Mouse (Mus musculus) liver, postnatal 0 days (tissue): ENCODE results near the gene Erbb4. TPM values are rescaled to one million over a fixed set of nuclear protein-coding genes. Genes with fewer than 3 reads are reported as not detected.
A peak's percentile ranks its signal among the peaks of the same experiment; 100 is the strongest.

Experiments
- ATAC-seq: fragments of 200-750 bp; cut with Nextera tagmentation; 2 replicates; pipeline ENCODE4 v1.8.0; 2017; ENCODE audit warnings: mild to moderate bottlenecking, moderate library complexity
- DNase-seq: peaks from one replicate; pipeline ENCODE4 v3.0.0-alpha.2; 2016
- H3K27ac ChIP-seq: fragments of 300-500 bp; sonication (generic); 2 replicates; pipeline ENCODE4 v1.5.1; 2014; ENCODE audit warnings: antibody characterized with exemption, moderate library complexity, mild to moderate bottlenecking, low read depth
- H3K27me3 ChIP-seq: fragments of 300-500 bp; sonication (generic); 2 replicates; pipeline ENCODE4 v1.6.1; 2014; ENCODE audit warnings: low read length, control low read depth, mixed read lengths; ENCODE audit not compliant: insufficient read depth
- H3K36me3 ChIP-seq: fragments of 300-500 bp; sonication (generic); replicated peaks from 2 replicates; pipeline ENCODE4 v1.6.1; 2014; ENCODE audit warnings: mild to moderate bottlenecking, control low read depth, low read length, moderate library complexity, mixed read lengths; ENCODE audit not compliant: insufficient read depth
- H3K4me1 ChIP-seq: fragments of 300-500 bp; sonication (generic); 2 replicates; pipeline ENCODE4 v1.6.1; 2014; ENCODE audit warnings: antibody characterized with exemption, mild to moderate bottlenecking, control low read depth; ENCODE audit not compliant: insufficient read depth
- H3K4me2 ChIP-seq: fragments of 300-500 bp; sonication (generic); 2 replicates; pipeline ENCODE4 v1.6.1; 2014; ENCODE audit warnings: low read depth, mild to moderate bottlenecking, low read length, moderate library complexity, mixed read lengths
- H3K4me3 ChIP-seq: fragments of 300-500 bp; sonication (generic); 2 replicates; pipeline ENCODE4 v1.5.1; 2014; ENCODE audit warnings: low read depth, low read length
- H3K9ac ChIP-seq: fragments of 300-500 bp; sonication (generic); replicated peaks from 2 replicates; pipeline ENCODE4 v1.6.1; 2014; ENCODE audit warnings: mild to moderate bottlenecking, moderate library complexity
- H3K9me3 ChIP-seq: fragments of 300-500 bp; sonication (generic); 2 replicates; pipeline ENCODE4 v1.6.1; 2016; ENCODE audit warnings: mild to moderate bottlenecking, control low read depth, low read length, mixed read lengths
- CTCF ChIP-seq: sonication (generic); IDR thresholded peaks from 2 replicates; pipeline ENCODE4 v1.5.1; 2016; ENCODE audit warnings: antibody characterized with exemption, low read depth
- EP300 ChIP-seq: IDR thresholded peaks from 2 replicates; pipeline ENCODE4 v1.6.1; 2016; ENCODE audit warnings: antibody characterized with exemption, low read depth, mild to moderate bottlenecking
- WGBS: fragments of 180-500 bp; shearing (Covaris S2); extraction: QIAGEN DNeasy Blood & Tissue Kit; methylation state at CpG from one replicate; pipeline ENCODE4 v1.1.7; 2014; ENCODE audit not compliant: insufficient replicate concordance; 5-methylcytosine and 5-hydroxymethylcytosine counted together
- polyA plus RNA-seq: library from polyadenylated mRNA; unstranded; fragments of >200 nt; fragmentation: Nextera tagmentation; extraction: Ambion mirVana; gene quantifications from 2 replicates; pipeline ENCODE4 v1.2.1, GENCODE M21; 2015

Gene Erbb4
- 0.04 and 0.06 TPM in 2 replicates for polyA plus RNA-seq

- Histone ChIP-seq H3K27ac (no peak within 1 kb of the TSS), H3K4me2 (peak within 1 kb of the TSS; percentile 79), H3K27me3 (peaks cover 55% of the 10 kb centered on the region), H3K4me1 (peaks cover 24% of the 10 kb centered on the region; the same call in 1 of the 2 replicates), H3K9ac (no peak within 1 kb of the TSS), H3K36me3 (no peaks in the 10 kb centered on the region), H3K9me3 (no peaks in the 10 kb centered on the region), H3K4me3 (peak within 1 kb of the TSS; percentile 47)
- WGBS, result 1% methylated on average over 56 of the region's 63 CpGs
- DNase-seq (no peak), ATAC-seq (no peak)
- TF ChIP-seq CTCF (no peak), EP300 (no peak)
These were observed at the start of gene Erbb4 for GRCm38 (mm10) chr1:69107485-69108158. Erbb4 (minus strand) TSS chr1:69108059.

- ATAC-seq (no peak), DNase-seq (no peak)
- Histone ChIP-seq H3K36me3 (no peaks in the 10 kb centered on the region), H3K4me1 (no peaks in the 10 kb centered on the region), H3K4me2 (no peak overlapping the region), H3K4me3 (no peak overlapping the region), H3K9me3 (no peaks in the 10 kb centered on the region), H3K27ac (no peak overlapping the region), H3K27me3 (no peaks in the 10 kb centered on the region), H3K9ac (no peak overlapping the region)
- TF ChIP-seq CTCF (no peak), EP300 (no peak)
- 67% methylated on average over 2 of the region's 2 CpGs for WGBS
These were observed 49.5 kb upstream of the Erbb4 start for GRCm38 (mm10) chr1:69157346-69157745.

GRCm38 (mm10) chr1:69141341-69141740 is 33.5 kb upstream of the Erbb4 start:
- DNase-seq (no peak), ATAC-seq (no peak)
- H3K4me2 ChIP-seq, result no peak overlapping the region
- no peaks in the 10 kb centered on the region for H3K4me1 ChIP-seq
- no peak overlapping the region for H3K27ac ChIP-seq
- no peaks in the 10 kb centered on the region for H3K9me3 ChIP-seq
- no peaks in the 10 kb centered on the region for H3K36me3 ChIP-seq
- no peaks in the 10 kb centered on the region for H3K27me3 ChIP-seq
- no peak overlapping the region for H3K4me3 ChIP-seq
- TF ChIP-seq EP300, result no peak
- TF ChIP-seq CTCF, result no peak
- no peak overlapping the region for H3K9ac ChIP-seq

- Histone ChIP-seq H3K4me1 (no peaks in the 10 kb centered on the region), H3K27me3 (no peaks in the 10 kb centered on the region), H3K4me3 (no peak overlapping the region), H3K27ac (no peak overlapping the region), H3K9me3 (no peaks in the 10 kb centered on the region), H3K36me3 (no peaks in the 10 kb centered on the region), H3K4me2 (no peak overlapping the region), H3K9ac (no peak overlapping the region)
- ATAC-seq (no peak), DNase-seq (no peak)
- no peak for TF ChIP-seq EP300
- TF ChIP-seq CTCF, result no peak
- WGBS, result 52% methylated on average over 6 of the region's 6 CpGs
These were observed 31.6 kb upstream of the Erbb4 start for GRCm38 (mm10) chr1:69139519-69139868.

- Histone ChIP-seq H3K27me3 (no peaks in the 10 kb centered on the region), H3K9ac (no peak overlapping the region), H3K4me2 (no peak overlapping the region), H3K4me1 (no peaks in the 10 kb centered on the region), H3K36me3 (no peaks in the 10 kb centered on the region), H3K4me3 (no peak overlapping the region), H3K9me3 (no peaks in the 10 kb centered on the region), H3K27ac (no peak overlapping the region)
- ATAC-seq, result no peak
- WGBS, result 30% methylated on average over 4 of the region's 4 CpGs
- peak; percentile 35 for DNase-seq
- no peak for TF ChIP-seq EP300
- peak; percentile 75 for TF ChIP-seq CTCF
These were observed 31.1 kb upstream of the Erbb4 start for GRCm38 (mm10) chr1:69138856-69139518.

- no peak for ATAC-seq
- no peaks in the 10 kb centered on the region for H3K9me3 ChIP-seq
- H3K4me3 ChIP-seq, result no peak overlapping the region
- no peaks in the 10 kb centered on the region for H3K4me1 ChIP-seq
- no peak for DNase-seq
- H3K9ac ChIP-seq, result no peak overlapping the region
- H3K4me2 ChIP-seq, result no peak overlapping the region
- H3K27me3 ChIP-seq, result no peaks in the 10 kb centered on the region
- no peaks in the 10 kb centered on the region for H3K36me3 ChIP-seq
- H3K27ac ChIP-seq, result no peak overlapping the region
- 77% methylated on average over 1 of the region's 1 CpGs for WGBS
- no peak for TF ChIP-seq EP300
- TF ChIP-seq CTCF, result no peak
These were observed 16.4 kb upstream of the Erbb4 start for GRCm38 (mm10) chr1:69124147-69124848.
